Mouse (Mus musculus) stomach, postnatal 0 days (tissue): Measurements from ENCODE around the gene Fndc11.

ENCODE experiments used
- CTCF ChIP-seq: IDR thresholded peaks from 2 replicates; pipeline ENCODE4 v1.5.1; 2016; ENCODE audit warnings: antibody characterized with exemption, low read depth, mild to moderate bottlenecking, moderate library complexity
- EP300 ChIP-seq: optimal IDR thresholded peaks from 2 replicates; pipeline ENCODE3; 2016; ENCODE audit warnings: antibody characterized with exemption

DNA sequence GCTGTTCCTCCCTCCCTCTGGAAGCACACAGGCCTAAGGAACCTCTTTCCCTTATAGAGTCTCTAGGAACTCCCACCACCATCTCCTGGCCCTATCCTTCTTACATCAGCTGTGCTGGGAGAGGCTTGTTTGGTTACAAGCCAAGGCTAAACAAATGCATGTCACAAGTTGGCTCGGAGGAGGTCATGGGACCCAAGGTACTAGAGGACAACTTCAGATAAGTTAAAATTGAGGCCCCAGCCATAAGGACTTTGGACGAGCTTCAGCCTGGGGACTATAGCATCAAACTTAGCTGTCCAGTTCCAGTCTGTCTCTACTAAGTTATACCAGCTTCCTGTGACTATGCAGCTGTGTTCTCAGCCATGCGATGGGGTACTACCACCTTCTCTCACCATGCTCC lies 7.3 kb downstream of the Fndc11 start:
- no peak for TF ChIP-seq CTCF
- no peak for TF ChIP-seq EP300
